Mouse (Mus musculus) heart, postnatal 0 days (tissue): Measurements from ENCODE around the gene Htr7. TPM values are rescaled to one million over a fixed set of nuclear protein-coding genes. Genes with fewer than 3 reads are reported as not detected.
A peak's percentile ranks its signal among the peaks of the same experiment; 100 is the strongest.

Source experiments
- ATAC-seq: fragments of 200-750 bp; cut with Nextera tagmentation; 2 replicates; pipeline ENCODE4 v1.8.0; 2017; ENCODE audit warnings: low read depth, moderate number of reproducible peaks, moderate library complexity; ENCODE audit not compliant: insufficient read depth
- DNase-seq: peaks from one replicate; pipeline ENCODE4 v3.0.0-alpha.2; 2016; ENCODE audit warnings: low spot score
- H3K27ac ChIP-seq: fragments of 300-500 bp; sonication (generic); 2 replicates; pipeline ENCODE4 v1.5.1; 2014; ENCODE audit warnings: low read depth, mild to moderate bottlenecking
- H3K27me3 ChIP-seq: fragments of 300-500 bp; sonication (generic); 2 replicates; pipeline ENCODE4 v1.6.1; 2014; ENCODE audit warnings: low read length, mixed read lengths; ENCODE audit not compliant: control insufficient read depth, insufficient read depth
- H3K36me3 ChIP-seq: fragments of 300-500 bp; sonication (generic); replicated peaks from 2 replicates; pipeline ENCODE4 v1.6.1; 2014; ENCODE audit warnings: low read length, mixed read lengths; ENCODE audit not compliant: control insufficient read depth, insufficient read depth
- H3K4me1 ChIP-seq: fragments of 300-500 bp; sonication (generic); 2 replicates; pipeline ENCODE4 v1.6.1; 2014; ENCODE audit warnings: antibody characterized with exemption; ENCODE audit not compliant: control insufficient read depth, insufficient read depth
- H3K4me2 ChIP-seq: fragments of 300-500 bp; sonication (generic); 2 replicates; pipeline ENCODE4 v1.6.1; 2014; ENCODE audit warnings: low read depth, mild to moderate bottlenecking, low read length, moderate library complexity
- H3K4me3 ChIP-seq: fragments of 300-500 bp; sonication (generic); 2 replicates; pipeline ENCODE4 v1.5.1; 2014; ENCODE audit warnings: low read depth, low read length
- H3K9ac ChIP-seq: fragments of 300-500 bp; sonication (generic); replicated peaks from 2 replicates; pipeline ENCODE4 v1.6.1; 2014; ENCODE audit warnings: low read depth, low read length, mixed read lengths
- H3K9me3 ChIP-seq: fragments of 300-500 bp; sonication (generic); replicated peaks from 2 replicates; pipeline ENCODE4 v1.6.1; 2016; ENCODE audit warnings: low read length; ENCODE audit not compliant: control insufficient read depth
- CTCF ChIP-seq: IDR thresholded peaks from 2 replicates; pipeline ENCODE4 v1.5.1; 2016; ENCODE audit warnings: antibody characterized with exemption, control low read depth, low read depth
- EP300 ChIP-seq: IDR thresholded peaks from 2 replicates; pipeline ENCODE4 v1.6.1; 2016; ENCODE audit warnings: antibody characterized with exemption, low read depth
- WGBS: fragments of 180-500 bp; shearing (Covaris S2); extraction: QIAGEN DNeasy Blood & Tissue Kit; methylation state at CpG from one replicate; pipeline ENCODE4 v1.1.7; 2014; 5-methylcytosine and 5-hydroxymethylcytosine counted together
- polyA plus RNA-seq: library from polyadenylated mRNA; unstranded; fragments of >200 nt; fragmentation: Nextera tagmentation; extraction: Ambion mirVana; gene quantifications from 2 replicates; pipeline ENCODE4 v1.2.1, GENCODE M21; 2015
- total RNA-seq: library from RNA; depleted of rRNA; stranded (reverse); fragments of >200 nt; gene quantifications from 2 replicates; pipeline ENCODE4 v1.2.3, GENCODE M21; 2014; ENCODE audit warnings: low replicate concordance

Gene Htr7
- total and polyA plus RNA-seq, 2 experiments from 2014 or later, result not detected

- Histone ChIP-seq H3K9me3 (no peaks in the 10 kb centered on the region), H3K4me2 (peak within 1 kb of the TSS; percentile 84), H3K27me3 (0 out of 2 replicates have a peak, but pooled peaks cover 2% of the 10 kb centered on the region), H3K4me1 (peaks cover 6% of the 10 kb centered on the region), H3K36me3 (peaks cover 8% of the 10 kb centered on the region), H3K4me3 (peak within 1 kb of the TSS; percentile 77), H3K27ac (peak within 1 kb of the TSS; percentile 58), H3K9ac (peak within 1 kb of the TSS; percentile 77)
- WGBS, result 2% methylated on average over 34 of the region's 34 CpGs
- TF ChIP-seq EP300 (no peak), CTCF (no peak)
- ATAC-seq, result peak; percentile 92
- DNase-seq, result peak; percentile 95
Measured at GRCm38 (mm10) chr19:36083262-36084225, 26.2 kb upstream of the Htr7 start, which contains the start of gene Rpp30. Gene Rpp30, plus strand, starts transcription at chr19:36083716.

- H3K27me3 ChIP-seq, result 0 out of 2 replicates have a peak, but pooled peaks cover 2% of the 10 kb centered on the region
- H3K4me1 ChIP-seq, result peaks cover 6% of the 10 kb centered on the region
- DNase-seq (peak; percentile 84), ATAC-seq (peak; percentile 78)
- no peaks in the 10 kb centered on the region for H3K9me3 ChIP-seq
- 47% methylated on average over 7 of the region's 7 CpGs for WGBS
- TF ChIP-seq EP300 (no peak), CTCF (peak; percentile 84)
- H3K4me2 ChIP-seq, result peak overlapping the region; percentile 84
- H3K4me3 ChIP-seq, result peak overlapping the region; percentile 77
- H3K27ac ChIP-seq, result 0 out of 2 replicates have a peak overlapping the region, but pooled peaks have one; percentile 56
- no peak overlapping the region for H3K9ac ChIP-seq
- H3K36me3 ChIP-seq, result peaks cover under 1% of the 10 kb centered on the region; the same call in 1 of the 2 replicates
Measured at GRCm38 (mm10) chr19:36082606-36083261, 25.4 kb upstream of the Htr7 start.

- WGBS, result 69% methylated on average over 2 of the region's 2 CpGs
- no peak for TF ChIP-seq EP300
- TF ChIP-seq CTCF, result no peak; the same call in 1 of the 2 replicates
Measured at GRCm38 (mm10) chr19:36062801-36063529, 5.7 kb upstream of the Htr7 start.

GRCm38 (mm10) chr19:36056502-36057221 is 645 bp downstream of the Htr7 start:
- peak overlapping the region; percentile 58 for H3K4me3 ChIP-seq
- H3K9ac ChIP-seq, result no peak overlapping the region
- ATAC-seq (0 out of 2 replicates have a peak, but pooled peaks have one; percentile 8), DNase-seq (no peak)
- 7% methylated on average over 49 of the region's 49 CpGs for WGBS
- no peak overlapping the region for H3K27ac ChIP-seq
- H3K36me3 ChIP-seq, result no peaks in the 10 kb centered on the region
- TF ChIP-seq EP300, result no peak
- no peak for TF ChIP-seq CTCF
- no peaks in the 10 kb centered on the region for H3K4me1 ChIP-seq
- no peaks in the 10 kb centered on the region for H3K9me3 ChIP-seq
- peaks cover 52% of the 10 kb centered on the region for H3K27me3 ChIP-seq
- H3K4me2 ChIP-seq, result peak overlapping the region; percentile 96

More at GRCm38 (mm10) chr19:36062801-36063529, 5.7 kb upstream of the Htr7 start:
- H3K4me3 ChIP-seq, result no peak overlapping the region
- ATAC-seq, result no peak
- no peaks in the 10 kb centered on the region for H3K4me1 ChIP-seq
- DNase-seq, result no peak
- no peaks in the 10 kb centered on the region for H3K9me3 ChIP-seq
- peaks cover 13% of the 10 kb centered on the region for H3K27me3 ChIP-seq
- no peak overlapping the region for H3K27ac ChIP-seq
- H3K4me2 ChIP-seq, result no peak overlapping the region
- H3K36me3 ChIP-seq, result no peaks in the 10 kb centered on the region
- no peak overlapping the region for H3K9ac ChIP-seq
